Mouse (Mus musculus) urinary bladder, adult 2 months (tissue): Measurements from ENCODE around the gene Tfap2a. TPM values are rescaled to one million over a fixed set of nuclear protein-coding genes. Genes with fewer than 3 reads are reported as not detected.
A peak's percentile ranks its signal among the peaks of the same experiment; 100 is the strongest.

Source experiments
- DNase-seq: peaks from one replicate; pipeline ENCODE4 v3.0.0; 2022; ENCODE audit warnings: low spot score
- polyA plus RNA-seq: library from polyadenylated mRNA; depleted of rRNA; stranded (reverse); fragments of >200 nt; gene quantifications from 2 replicates; pipeline ENCODE4 v1.2.3, GENCODE M21; 2012

Gene Tfap2a
- polyA plus RNA-seq, 1 experiment = 0.74 TPM

DNA sequence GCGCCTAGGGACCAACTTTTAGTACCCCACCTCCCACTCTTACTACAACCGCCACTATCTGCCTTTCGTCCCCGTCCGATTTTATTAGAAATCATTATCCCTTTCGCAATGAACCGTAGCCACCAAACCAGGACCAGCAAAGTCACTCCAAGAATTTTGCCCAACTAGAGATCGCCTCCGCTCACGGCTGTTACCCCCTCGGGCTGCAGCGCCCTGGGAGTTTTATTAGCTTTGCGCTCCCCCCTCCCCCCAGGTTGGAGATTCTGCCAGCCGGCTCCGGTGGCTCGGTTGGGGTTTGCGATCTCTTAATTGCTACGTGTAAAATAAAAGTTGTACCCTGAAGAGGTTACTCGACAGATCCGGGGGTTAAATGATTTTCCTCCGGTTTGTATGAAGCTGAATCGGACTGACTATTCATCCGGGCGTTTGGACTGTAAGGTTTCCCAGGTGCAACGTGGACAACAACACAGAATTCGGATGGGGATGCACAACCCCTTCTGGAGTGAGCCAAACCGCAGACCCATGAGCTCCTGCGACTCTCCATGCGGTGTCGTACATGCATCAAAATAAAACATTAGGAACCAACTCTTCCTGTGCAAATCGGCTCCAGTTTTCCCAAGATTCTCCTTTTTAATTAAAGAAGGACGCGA lies 3.7 kb downstream of the Tfap2a start:
- no peak for DNase-seq

DNA sequence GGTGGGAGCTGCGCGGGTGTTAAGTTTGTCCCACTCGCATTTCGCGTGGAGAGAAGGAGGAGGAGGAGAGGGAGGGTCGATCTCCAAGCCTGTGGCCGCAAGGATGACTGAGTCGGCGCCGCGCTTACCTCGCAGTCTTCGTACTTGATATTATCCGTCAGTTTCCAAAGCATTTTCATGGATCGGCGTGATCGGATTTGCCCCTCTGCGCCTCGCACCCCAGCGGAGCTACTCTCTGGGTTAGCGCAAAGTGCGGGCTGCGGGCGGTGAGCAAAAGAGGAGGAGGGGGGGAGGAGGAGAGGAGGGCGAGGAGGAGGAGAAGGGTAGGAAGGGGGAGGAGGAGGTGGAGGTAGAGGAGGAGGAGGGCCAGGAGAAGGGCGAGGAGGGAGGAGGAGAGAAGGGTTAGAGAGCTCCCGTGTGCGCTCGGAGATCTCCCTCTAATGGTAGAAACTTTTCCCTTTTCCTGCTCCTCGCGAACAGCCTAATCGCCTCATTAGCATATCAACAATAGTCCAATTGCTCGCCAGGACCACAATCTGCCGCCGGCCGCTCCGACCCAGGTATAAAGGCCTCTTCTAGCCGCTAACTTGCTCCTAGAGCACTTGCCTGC lies 4.5 kb downstream of the Tfap2a start:
- no peak for DNase-seq

DNA sequence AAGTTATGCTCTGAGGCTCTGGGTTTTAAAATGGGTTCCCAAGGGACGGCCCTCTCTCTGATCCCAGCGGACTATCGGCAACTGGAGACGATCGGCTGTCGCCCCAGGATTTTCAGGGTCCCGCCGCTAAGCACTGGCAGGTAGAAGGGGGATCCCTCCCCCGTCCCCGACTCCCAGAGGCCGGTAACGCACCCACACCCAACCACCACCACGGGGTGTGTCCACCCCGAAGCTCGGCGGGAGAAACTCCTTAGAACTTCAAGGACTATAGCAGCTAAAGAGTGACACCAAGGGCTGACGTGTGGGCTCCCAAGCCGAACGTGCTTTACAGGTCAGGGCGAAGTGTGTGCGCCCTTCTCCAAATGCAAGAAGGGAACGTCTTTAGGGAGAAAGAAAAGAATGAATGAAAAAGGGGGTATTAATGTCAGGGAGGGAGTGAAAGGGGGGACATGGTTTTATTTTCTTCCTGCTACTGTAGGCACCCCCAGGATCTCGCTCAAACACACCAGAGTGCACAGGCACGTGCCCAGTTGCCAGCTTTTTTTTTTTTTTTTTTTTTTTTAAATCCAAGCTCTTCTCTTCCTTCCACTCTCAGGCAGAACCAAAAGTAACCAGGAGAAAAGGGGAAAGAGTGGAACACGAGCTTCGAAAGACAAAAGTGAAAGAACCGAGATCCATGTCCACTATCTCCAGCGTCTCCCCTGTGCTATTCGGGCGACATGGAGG lies 5.2 kb downstream of the Tfap2a start:
- no peak for DNase-seq

DNA sequence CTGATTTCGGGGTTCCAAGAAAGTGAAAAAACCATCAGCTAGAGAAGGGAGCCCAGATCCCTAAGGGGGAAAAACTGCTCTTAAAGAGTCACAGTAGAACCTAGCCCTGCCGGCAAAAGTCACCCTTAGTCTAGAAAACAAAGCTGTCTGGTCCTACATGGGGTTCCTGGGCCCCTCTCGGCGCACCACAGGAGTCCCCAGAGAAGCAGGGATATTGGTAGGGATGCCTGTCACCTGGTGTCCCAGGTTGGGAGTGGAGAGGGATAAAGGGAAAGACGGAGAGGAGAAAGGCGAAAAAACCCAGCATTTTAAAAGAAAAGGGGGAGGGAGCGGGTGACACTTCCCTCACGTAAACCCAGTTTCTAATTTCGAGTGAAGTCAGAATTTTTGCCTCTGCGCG lies 6.1 kb downstream of the Tfap2a start:
- DNase-seq = no peak

DNA sequence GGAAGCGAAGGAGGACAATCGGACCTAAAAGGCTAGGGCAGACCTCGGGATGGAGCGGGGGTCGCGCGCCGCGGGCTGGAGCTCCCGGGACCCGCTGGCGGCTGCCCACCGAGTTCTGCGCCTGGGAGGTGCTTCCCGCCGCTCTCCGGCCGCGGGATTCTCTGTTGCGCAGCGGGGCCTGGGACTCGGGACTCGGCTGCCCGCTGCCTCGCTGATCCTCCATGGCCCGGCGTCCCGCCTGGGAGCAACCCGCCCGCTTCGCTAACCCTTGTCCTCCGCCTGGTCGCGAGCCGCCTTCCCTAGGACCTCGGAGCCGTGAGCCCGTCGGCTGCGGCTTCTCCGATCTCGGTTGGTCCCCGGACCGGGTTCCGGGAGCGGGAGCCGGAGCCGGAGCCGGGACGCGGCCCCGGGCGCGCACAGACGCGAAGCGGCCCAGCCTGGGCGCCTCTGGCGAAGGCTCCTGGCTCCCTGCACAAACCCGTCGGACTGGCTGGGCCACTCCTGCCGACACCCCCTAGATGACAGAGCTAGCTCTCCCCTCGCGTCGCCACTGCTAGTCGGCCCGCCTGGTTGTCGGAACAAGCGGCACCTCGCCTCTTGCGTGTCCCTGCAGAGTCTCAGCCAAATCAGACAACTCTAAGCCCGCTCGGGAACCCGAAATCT lies 6.9 kb downstream of the Tfap2a start:
- peak; percentile 74 for DNase-seq

DNA sequence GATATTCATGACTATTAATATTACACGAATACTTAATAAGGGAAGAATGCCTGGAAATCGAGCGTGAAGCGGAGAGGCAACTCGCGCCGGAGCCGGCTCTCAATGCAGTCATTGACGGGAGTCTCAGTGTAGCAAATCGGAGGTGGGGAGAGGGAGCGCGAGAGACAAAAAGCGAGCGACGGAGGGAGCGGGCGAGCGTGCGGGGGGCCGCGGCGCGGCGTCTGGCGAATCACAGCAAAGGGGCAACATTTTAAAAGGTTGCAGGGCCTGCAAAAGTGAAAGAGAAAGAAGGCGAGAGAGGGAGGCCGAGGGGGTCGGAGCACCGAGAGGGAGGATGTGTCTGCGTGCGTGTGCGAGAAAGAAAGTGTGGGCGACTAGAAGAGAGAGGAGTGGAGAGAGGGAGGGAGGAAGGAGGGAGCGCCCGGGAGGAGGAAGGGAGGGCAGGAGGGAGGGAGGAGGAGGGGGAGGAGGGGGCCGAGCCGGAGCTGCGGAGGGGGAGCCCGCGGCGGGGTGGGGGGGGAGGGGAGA lies 7.5 kb downstream of the Tfap2a start:
- DNase-seq = peak; percentile 32

DNA sequence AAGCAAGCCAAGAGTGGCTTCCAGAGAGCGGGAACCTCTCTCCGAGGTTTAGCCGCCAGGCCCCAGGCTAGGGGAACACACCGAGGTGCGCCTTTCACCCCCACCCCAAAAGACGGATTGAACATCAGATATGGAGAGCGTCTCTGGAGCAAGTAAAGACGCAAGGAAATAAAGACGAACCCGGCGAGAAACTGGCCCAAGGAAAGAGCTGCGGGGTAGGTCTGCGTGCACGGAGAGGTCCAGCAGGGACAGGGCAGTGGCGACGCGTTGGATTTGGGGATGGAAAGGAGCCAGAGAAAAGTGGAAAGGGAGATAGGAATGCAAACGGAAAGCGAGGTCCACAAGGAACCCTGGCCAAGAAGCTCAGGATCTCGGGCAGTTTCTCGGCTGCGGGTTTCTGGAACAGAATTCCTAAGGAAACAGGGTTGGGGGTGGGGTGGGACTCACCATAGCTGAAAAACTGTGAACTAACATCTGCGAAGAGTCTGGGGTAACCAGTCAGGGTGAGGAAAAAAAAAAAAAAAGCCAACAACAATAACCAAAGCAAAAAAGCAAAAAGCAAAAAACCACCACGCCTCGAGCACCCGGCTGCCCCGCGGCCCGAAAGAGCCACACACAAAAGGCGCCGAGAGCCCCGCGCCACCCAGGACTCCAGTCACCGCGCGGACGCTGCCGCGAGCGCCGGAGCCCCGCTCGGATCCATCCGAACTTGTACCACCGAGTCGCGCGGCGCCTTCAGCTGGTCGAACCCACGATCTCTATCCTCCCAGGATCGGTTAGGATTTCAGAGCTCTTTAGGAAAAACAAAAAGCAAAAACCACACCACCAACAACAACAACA lies 8.4 kb downstream of the Tfap2a start:
- peak; percentile 28 for DNase-seq

DNA sequence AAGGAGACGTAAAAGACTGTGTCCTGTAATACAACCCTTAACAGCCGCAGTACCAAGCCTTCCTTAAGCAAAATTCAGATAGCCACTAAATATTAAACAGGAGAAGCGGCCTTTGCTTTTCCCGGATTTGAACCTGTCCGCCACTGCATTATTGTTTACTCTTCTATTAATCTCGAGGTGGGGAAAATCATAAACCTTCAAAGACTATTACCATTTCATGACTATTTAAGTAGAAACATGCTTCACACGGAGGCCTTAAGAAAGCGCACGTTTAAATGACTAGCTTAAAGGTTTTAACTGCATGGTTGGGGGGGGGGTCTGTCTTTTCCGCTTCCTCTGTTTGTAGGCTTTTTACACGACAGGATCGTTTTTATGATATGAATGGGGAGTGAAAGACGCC lies 9.1 kb downstream of the Tfap2a start:
- DNase-seq = no peak

DNA sequence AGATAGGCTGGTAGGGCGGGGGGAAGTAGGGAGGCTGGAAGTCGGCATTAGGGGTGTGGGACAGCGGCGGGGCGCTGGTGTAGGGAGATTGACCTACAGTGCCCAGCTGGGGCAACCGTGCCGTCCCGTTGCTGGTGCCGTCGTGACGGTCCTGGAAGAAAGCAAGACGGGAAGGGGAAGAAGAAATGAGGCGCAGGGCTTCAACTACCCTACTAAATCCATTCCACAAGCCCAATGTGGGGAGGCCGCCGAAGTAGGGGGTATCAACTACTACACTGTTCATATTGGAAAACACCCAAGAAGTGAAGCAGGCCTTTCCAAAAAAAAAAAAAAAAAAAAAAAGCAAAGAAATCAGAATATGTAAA lies 9.6 kb downstream of the Tfap2a start:
- DNase-seq = no peak

DNA sequence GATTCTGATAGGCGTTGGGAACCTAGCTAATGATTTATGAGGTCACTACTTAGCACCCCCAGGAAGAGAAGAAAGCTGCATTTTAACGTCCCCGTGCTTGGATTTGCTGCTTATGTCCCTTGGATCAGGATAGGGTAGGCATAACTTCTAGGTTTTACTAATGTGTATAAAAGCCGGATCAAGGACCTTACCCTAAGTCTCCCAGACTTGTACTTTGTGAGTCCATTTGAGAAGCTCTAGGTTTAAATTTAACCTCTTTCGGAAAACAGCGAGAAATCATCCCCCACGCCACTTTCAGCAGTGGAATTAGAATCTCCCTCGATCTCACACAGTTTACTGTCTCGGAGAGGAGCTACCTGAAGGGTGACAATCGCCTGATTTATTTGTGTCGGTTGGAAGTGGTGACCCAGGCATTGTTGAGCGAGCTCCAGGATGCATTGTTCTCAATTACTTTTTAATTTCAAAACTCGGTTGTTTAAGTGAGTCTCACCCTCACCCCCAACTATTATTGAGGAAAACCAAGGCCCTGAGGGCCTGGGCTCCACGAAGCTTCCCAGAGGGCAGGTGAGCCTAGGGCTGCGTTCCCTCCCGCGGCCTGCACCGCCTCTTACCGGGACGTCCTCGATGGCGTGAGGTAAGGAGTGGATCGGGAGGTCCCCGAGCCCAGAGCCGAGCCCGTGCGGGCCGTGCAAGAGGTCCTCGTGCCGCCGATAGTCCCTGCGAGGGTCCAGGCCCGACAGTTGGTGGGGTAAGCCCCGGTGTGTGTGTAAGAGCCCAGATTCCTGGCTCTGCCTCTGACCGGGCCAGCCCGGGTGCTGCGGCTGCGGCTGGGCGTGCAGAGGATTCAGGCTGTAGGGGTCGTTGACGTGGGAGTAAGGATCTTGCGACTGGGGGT lies 10.2 kb downstream of the Tfap2a start:
- no peak for DNase-seq

DNA sequence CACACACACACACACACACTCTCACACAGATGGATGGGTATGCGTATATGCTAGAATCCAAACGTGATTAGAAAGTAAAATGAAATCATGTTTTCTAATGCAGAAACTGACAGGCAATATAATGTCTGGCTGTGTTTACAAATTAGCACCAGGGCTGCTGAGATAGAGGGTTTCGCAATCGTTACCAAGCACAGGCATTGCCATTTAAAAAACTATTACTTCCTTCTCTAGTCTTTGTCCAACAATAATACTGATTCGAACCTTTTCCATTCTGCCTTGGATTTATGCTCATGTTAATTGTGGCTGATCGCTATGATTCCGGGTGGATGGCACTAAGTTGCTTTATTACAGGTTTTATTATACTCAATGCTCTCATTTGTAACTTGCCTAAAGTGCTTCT lies 12.3 kb downstream of the Tfap2a start:
- no peak for DNase-seq

DNA sequence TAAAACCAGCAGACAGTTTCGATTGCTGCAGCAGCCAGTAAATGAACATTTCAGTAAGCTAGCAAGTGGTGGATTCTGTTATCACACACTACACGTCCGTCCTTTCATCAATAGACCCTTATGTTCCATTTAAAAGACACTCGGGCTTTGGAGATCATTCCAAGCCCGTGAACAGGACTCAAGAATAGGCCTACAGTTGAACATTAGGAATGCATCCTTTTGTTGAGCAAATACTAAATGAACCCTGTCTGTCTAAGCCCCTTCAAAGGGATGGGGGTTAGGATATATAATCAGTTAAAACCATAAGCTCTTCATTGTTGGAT lies 14.6 kb downstream of the Tfap2a start:
- no peak for DNase-seq

DNA sequence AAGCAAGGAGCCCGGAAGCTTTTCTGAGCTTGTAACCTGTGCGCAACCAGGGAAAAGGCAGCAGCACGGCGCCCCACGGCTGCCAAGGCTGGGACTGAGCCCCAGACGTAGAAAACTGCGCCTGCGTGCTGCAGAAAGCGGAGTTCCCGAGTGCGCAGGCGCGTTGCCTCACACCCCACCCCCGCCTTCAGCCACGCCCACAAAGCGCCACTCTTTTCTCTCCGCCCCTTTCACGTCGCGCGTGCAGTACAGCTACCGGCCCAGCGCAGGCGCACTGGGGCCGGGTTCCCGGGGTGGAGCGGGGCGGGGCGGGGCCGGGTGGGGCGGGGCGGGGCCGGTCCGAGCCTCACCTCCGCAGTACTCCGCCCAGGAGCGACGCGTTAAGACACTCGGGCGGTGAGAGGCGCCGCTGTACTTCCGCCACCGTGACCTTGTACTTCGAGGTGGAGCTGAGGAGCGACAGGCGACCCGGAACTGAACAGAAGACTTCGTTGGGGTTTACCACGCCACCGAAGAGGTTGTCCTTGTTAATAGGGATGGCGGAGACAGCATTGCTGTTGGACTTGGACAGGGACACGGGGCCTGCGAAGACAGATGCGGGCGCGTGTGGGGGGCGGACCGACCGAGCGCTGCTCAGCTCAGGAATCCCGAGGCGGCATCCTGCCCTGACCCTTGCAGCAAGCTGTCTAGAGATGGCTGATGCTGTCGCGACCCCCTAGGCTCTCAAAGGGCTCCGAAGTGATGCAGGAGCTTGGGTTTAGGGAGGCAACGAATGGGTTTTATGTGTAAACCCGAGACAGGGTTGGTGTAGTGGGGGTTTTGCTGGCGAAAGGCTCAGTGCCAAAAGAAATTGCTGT lies 15.2 kb downstream of the Tfap2a start:
- peak; percentile 83 for DNase-seq

DNA sequence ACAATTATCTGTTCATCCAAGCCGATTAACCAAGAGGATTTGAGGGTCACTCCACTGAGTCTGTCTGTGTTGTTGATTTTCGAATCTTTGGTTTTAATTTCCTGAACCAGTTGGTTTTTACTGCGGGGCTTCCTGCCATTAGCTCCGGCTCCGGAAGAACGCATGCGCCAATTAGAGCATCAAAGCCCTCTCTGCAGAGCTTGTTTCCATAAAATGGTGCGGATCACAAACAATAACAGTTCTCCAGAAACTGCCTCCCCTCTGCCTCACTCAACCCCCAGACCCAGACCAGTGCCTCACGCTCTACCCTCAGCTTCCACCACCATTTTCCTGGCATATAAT lies 18.5 kb downstream of the Tfap2a start:
- DNase-seq = no peak

DNA sequence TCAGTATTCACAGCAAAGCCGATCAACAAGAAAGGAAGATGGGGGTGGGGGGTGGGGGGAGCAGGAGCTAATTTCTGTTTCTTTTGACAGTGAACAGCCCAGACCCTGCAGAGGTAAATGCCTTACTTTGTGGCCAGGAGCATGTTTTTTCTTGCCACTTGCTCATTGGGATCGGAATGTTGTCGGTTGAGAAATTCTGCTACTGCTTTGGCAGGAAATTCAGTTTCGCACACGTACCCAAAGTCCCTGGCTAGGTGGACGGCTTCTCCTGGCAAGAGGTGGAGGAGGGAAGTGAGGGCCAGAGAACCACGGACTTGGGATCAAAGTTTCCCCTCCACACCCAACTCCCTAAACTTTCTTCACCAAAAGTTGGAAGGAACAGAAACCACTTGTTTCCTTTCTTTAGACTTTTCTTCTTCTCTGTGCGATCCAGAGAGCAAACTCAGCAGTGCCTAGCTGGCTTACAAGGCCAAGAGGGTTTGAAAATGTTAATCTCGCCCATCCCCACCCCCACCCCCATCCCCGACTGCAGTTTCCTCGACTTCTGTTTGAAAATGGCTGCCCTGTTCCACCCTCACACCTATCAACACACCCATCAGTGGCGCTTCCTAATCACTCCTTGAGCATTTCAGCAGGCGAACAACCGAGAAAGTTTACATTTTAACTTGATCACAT lies 19.0 kb downstream of the Tfap2a start:
- DNase-seq = no peak

DNA sequence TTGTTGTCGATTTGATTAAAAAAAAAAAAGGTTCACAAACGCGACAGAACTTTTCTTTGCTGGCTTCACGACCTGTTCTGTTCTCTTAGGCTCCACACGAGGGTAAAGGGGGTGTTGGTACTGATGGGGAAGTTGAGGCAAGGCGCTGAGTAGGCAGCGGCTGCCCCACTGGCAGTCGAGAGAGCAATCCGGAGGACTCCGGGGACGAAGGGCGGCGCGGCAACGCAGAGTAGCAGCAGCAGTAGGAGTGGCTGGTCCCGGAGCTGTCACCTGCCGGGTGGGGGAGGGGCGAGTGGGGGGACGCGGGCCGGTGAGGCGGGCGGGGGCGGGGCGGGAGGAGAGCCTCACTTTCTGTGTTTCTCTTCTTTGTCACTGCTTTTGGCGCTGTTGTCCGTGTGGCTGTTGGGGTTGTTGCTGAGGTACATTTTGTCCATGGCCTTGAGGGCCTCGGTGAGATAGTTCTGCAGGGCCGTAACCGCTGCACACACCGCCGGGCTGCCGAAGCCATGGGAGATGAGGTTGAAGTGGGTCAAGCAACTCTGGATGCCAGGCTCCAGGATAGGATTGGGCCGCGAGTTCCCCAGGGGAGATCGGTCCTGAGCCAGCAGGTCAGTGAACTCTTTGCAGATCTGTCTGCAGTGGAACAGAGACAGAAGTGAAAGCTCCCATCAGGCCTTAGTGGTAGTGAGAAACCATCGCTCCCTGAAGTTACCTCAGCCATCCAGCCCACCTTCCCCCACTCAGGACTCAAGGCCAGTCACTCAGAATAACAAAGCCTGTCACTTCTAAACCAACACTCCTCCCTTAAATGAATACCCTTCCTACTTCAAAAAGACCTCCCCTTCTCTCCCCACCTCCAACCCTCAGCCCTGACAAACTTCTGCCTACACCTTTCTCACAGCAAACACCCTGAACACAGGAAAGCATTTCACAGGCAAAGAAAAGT lies 21.1 kb downstream of the Tfap2a start:
- DNase-seq = no peak

DNA sequence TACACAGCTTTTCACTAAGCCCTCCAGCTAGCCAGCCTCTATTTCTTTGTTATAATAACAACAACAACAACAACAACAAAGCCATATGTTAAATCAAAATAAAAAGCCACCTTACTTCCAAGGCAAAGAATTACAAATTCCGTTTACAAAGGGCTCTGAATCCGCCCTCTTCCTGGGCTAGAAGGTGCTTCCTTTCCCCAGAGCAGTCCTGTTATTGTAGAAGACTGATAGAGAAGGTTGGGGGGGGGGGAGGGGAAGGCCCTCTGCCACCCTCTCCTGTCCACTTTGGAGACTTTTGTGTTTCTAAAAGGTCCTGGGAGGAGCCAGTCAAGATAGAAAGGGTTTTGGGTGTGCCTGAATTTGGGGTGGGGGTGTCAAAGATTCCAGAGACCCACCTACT lies 23.6 kb downstream of the Tfap2a start:
- no peak for DNase-seq

DNA sequence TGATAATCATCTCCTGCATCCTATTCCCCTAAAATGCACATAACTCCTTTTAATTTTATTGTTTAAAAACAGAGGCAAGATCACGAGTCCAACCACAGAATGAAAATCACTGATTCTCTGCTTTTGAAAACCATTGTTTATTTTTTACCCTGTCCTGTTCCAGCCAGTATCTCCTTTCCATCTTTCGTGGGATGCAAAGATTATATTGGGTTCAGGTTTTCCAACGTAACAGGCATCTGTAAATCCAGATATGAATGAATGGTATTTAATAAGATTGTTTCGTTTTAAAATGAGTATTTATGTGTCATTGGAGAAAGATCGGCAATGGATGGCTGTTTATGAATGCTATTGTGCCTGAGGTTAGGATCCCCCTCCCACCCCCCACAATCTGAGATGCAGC lies 24.5 kb downstream of the Tfap2a start:
- no peak for DNase-seq
